7 mouse cellular contexts compared by ENCODE assay signal in the genomic region with DNA sequence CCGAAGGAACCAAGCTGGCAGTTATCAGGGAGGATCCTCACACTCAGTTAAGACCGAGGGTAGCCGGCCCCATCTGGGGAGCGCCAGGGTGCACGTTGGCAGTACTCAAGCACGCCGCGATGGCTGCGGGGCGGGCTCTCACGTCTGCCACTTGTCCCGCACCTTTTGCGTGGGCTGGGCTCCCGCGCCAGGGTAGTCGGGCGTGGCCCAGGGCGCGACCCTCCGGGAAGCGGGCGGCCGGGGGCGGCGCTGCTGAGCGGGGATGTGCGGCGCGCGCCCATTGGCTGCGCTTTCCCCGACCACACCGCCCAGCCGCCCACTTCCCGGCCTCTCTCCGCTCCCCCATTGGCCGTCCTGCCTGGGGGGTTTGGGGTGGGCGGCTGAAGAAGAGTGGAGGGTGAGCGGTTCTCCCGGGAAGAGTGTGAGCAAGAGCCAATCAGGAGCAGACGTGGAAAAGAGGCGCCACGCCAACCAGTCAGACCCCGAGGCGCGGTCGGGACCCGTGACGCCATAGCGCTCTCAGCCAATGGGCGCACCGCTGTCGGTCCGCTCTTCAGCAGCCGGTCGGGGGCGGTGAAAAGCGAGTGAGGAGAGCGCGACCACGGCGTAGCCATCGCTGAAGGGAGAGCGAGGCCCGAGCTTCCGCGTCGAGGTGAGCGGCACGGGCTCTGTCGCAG. TPM values are rescaled to one million over a fixed set of nuclear protein-coding genes. Genes with fewer than 3 reads are reported as not detected.
A peak's percentile ranks its signal among the peaks of the same experiment; 100 is the strongest.
DNase-seq lines count a peak whose midpoint lies in the region; ATAC-seq lines count a peak whose summit lies in the region.

A gene (plus strand): TSS at position 549 of the 677 bp plus-strand sequence.

- H3K4me3 ChIP-seq in intestine, embryonic 15.5 days (replicated peaks): peak within 1 kb of the TSS; percentile 90
- peak within 1 kb of the TSS; percentile 99 for H3K4me3 ChIP-seq in midbrain, embryonic 10.5 days

- H3K9me3 ChIP-seq in intestine, embryonic 15.5 days: no peaks in the 10 kb centered on the region
- no peaks in the 10 kb centered on the region for H3K9me3 ChIP-seq in midbrain, embryonic 10.5 days (replicated peaks)

- under 1% methylated on average over 71 of the region's 71 CpGs for WGBS in intestine, embryonic 15.5 days
- WGBS in midbrain, embryonic 10.5 days: under 1% methylated on average over 67 of the region's 71 CpGs

- peak within 1 kb of the TSS; percentile 94 for H3K27ac ChIP-seq in intestine, embryonic 15.5 days
- H3K27ac ChIP-seq in midbrain, embryonic 10.5 days (replicated peaks): peak within 1 kb of the TSS; percentile 96

- peak within 1 kb of the TSS; percentile 78 for H3K4me2 ChIP-seq in intestine, embryonic 15.5 days (replicated peaks)

- no peaks in the 10 kb centered on the region for H3K27me3 ChIP-seq in intestine, embryonic 15.5 days (replicated peaks)
- peaks cover 14% of the 10 kb centered on the region; the same call in 1 of the 2 replicates for H3K27me3 ChIP-seq in midbrain, embryonic 10.5 days (ENCODE audit: low read depth, poor library complexity, severe bottlenecking)

- H3K36me3 ChIP-seq in intestine, embryonic 15.5 days: no peaks in the 10 kb centered on the region
- H3K36me3 ChIP-seq in midbrain, embryonic 10.5 days: no peaks in the 10 kb centered on the region

- 0 out of 2 replicates have a peak, but pooled peaks cover 4% of the 10 kb centered on the region for H3K4me1 ChIP-seq in intestine, embryonic 15.5 days (replicated peaks)
- H3K4me1 ChIP-seq in midbrain, embryonic 10.5 days: peaks cover 32% of the 10 kb centered on the region

- peak; percentile 92 to 94 for DNase-seq in adrenal gland, adult 18-20 months (ENCODE audit: low spot score in 2 of 2)
- peak; percentile 98 for DNase-seq in embryo, embryonic 11 days
- peak; percentile 97 to 98 for DNase-seq in gastrocnemius, postnatal 36 days
- DNase-seq in left cerebral cortex, postnatal 25 days (ENCODE audit: low spot score in 2 of 2): peak; percentile 99
- peak; percentile 98 for DNase-seq in midbrain, embryonic 10.5 days (ENCODE audit: low spot score)
- DNase-seq in right cerebral cortex, postnatal 4 days: peak; percentile 99

- peak; percentile 99 for ATAC-seq in intestine, embryonic 15.5 days

- intact Hi-C loops in gastrocnemius, postnatal 36 days (cut with DNase I): no loop called here
- intact Hi-C loops in left cerebral cortex, postnatal 25 days (cut with DNase I): no loop called here

- H3K9ac ChIP-seq in intestine, embryonic 15.5 days: peak within 1 kb of the TSS; percentile 84

RNA-seq across cellular contexts. Expression of the gene that starts here (rescaled TPM):
- total RNA-seq in adrenal gland, adult 18-20 months (2021): 10 to 100 TPM; 41.3 to 47.6 TPM
- total RNA-seq in gastrocnemius, postnatal 36 days (2021): 1 to 10 TPM; 8.9 to 9.2 TPM
- 52.2 and 63.2 TPM in 2 replicates for polyA plus RNA-seq in intestine, embryonic 15.5 days (2015; fragmentation: Nextera tagmentation; extraction: Ambion mirVana)
- 100 to 1,000 TPM; 120 to 134 TPM for total RNA-seq in left cerebral cortex, postnatal 25 days (2021)
- 77.9 and 88.9 TPM in 2 replicates for polyA plus RNA-seq in midbrain, embryonic 10.5 days (2016; fragmentation: Nextera tagmentation; extraction: Ambion mirVana)

Comparison
In these comparisons a context has a peak if more than half of its experiments do, and no peak if none do; other contexts are left out.
1. Peak in every context shown above with its lines: DNase-seq, ATAC-seq, H3K4me3 ChIP-seq and H3K27ac ChIP-seq.
2. RNA of the gene that starts here (total RNA-seq): 120 to 134 TPM in left cerebral cortex, postnatal 25 days and 41.3 to 47.6 TPM in adrenal gland, adult 18-20 months; 8.9 to 9.2 TPM in gastrocnemius, postnatal 36 days; every median in the first group is over 4 times any median in the second.